Comparison of ENCODE assay signal across 20 mouse cellular contexts in genomic region chr2:36215203-36215739, GRCm38 (mm10).
"Had no signal": no experiment of that assay in that cellular context is flagged by ENCODE, and none has a peak within 500 bp of the region (broad histone marks: within the 10 kb centered on the region; RNA-seq: fewer than 3 reads in every experiment).

No protein-coding gene starts in this region.

- H3K4me2 ChIP-seq: heart, embryonic 12.5 days; hindbrain, embryonic 12.5 days; hindbrain, embryonic 14.5 days; intestine, embryonic 15.5 days; limb, embryonic 12.5 days; liver, embryonic 11.5 days had no signal

- H3K4me3 ChIP-seq: gastrocnemius, adult 2 months; heart, embryonic 10.5 days; heart, embryonic 12.5 days; hindbrain, embryonic 10.5 days; hindbrain, embryonic 12.5 days; intestine, embryonic 15.5 days; layer of hippocampus, adult 2 months; left cerebral cortex, adult 2 months; limb, embryonic 10.5 days; limb, embryonic 12.5 days had no signal

- H3K9me3 ChIP-seq: heart, embryonic 10.5 days; heart, embryonic 12.5 days; hindbrain, embryonic 10.5 days; hindbrain, embryonic 12.5 days; intestine, embryonic 15.5 days; limb, embryonic 10.5 days; limb, embryonic 12.5 days had no signal

- ATAC-seq: hindbrain, embryonic 16.5 days; inflammation-experienced regulatory T-cells, adult 6 months; intestine, embryonic 15.5 days; intestine, postnatal 0 days had no signal

- DNase-seq: gastrocnemius, adult 2 months; gastrocnemius, postnatal 10 days; gastrocnemius, postnatal 25 days; heart, adult 18-20 months; heart, postnatal 10 days; liver had no signal

- H3K36me3 ChIP-seq: heart, embryonic 10.5 days; heart, embryonic 12.5 days; hindbrain, embryonic 10.5 days; hindbrain, embryonic 12.5 days; intestine, embryonic 15.5 days; limb, embryonic 10.5 days; limb, embryonic 12.5 days had no signal

- H3K27ac ChIP-seq: gastrocnemius, adult 2 months; hindbrain, embryonic 10.5 days; hindbrain, embryonic 12.5 days; hindbrain, embryonic 14.5 days; intestine, embryonic 15.5 days; layer of hippocampus, adult 2 months; left cerebral cortex, adult 2 months; limb, embryonic 10.5 days; limb, embryonic 12.5 days had no signal

- H3K9ac ChIP-seq: heart, embryonic 12.5 days; hindbrain, embryonic 12.5 days; hindbrain, embryonic 14.5 days; intestine, embryonic 15.5 days; limb, embryonic 12.5 days had no signal
